Mouse (Mus musculus) granulocyte monocyte progenitor cell, adult 5-6 weeks (primary cell): ENCODE data around the gene Osbp2. TPM values are rescaled to one million over a fixed set of nuclear protein-coding genes. Genes with fewer than 3 reads are reported as not detected.

Experiments
- ATAC-seq: replicated peaks from 2 replicates; pipeline ENCODE4 v1.8.0; 2016; ENCODE audit warnings: mild to moderate bottlenecking, moderate TSS enrichment, inconsistent platforms; ENCODE audit not compliant: poor library complexity, severe bottlenecking
- total RNA-seq, 2 experiments: library from RNA; stranded (forward) in 1 of 2; stranded (reverse) in 1 of 2; fragments of 200-712, 200-1000 nt in 1 of 2; fragments of >200 nt in 1 of 2; fragmentation: Nextera tagmentation in 1 of 2; gene quantifications; 2 replicates each; pipeline ENCODE4 v1.2.3; 2014 to 2017

The Osbp2 gene
- total RNA-seq, 2 experiments from 2014 or later = 0.19 TPM; not detected in 1

GRCm38 (mm10) chr11:3722861-3723260, 140.8 kb downstream of the Osbp2 start:
- no peak for ATAC-seq

GRCm38 (mm10) chr11:3722036-3722435, 141.7 kb downstream of the Osbp2 start:
- no peak for ATAC-seq

GRCm38 (mm10) chr11:3716662-3717061, 147.0 kb downstream of the Osbp2 start:
- no peak for ATAC-seq

GRCm38 (mm10) chr11:3714486-3714885, 149.2 kb downstream of the Osbp2 start:
- ATAC-seq = peak; percentile 83

GRCm38 (mm10) chr11:3710203-3710602, 153.5 kb downstream of the Osbp2 start:
- ATAC-seq = no peak

GRCm38 (mm10) chr11:3707057-3707456, 156.6 kb downstream of the Osbp2 start:
- no peak for ATAC-seq

GRCm38 (mm10) chr11:3704404-3704803, 159.3 kb downstream of the Osbp2 start:
- ATAC-seq = no peak

- no peak for ATAC-seq
Observed at GRCm38 (mm10) chr11:3703089-3703992, 160.4 kb downstream of the Osbp2 start.

- ATAC-seq = no peak
Observed at GRCm38 (mm10) chr11:3697441-3697840, 166.3 kb downstream of the Osbp2 start.

- ATAC-seq = no peak
Observed at GRCm38 (mm10) chr11:3696086-3696616, 167.6 kb downstream of the Osbp2 start.

- no peak for ATAC-seq
Observed at GRCm38 (mm10) chr11:3691746-3692145, 172.0 kb downstream of the Osbp2 start.

GRCm38 (mm10) chr11:3686885-3687284, 176.8 kb downstream of the Osbp2 start:
- ATAC-seq = no peak

GRCm38 (mm10) chr11:3686318-3686717, 177.4 kb downstream of the Osbp2 start:
- no peak for ATAC-seq

GRCm38 (mm10) chr11:3685431-3685830, 178.3 kb downstream of the Osbp2 start:
- no peak for ATAC-seq

- ATAC-seq = no peak
Observed at GRCm38 (mm10) chr11:3684723-3685430, 178.8 kb downstream of the Osbp2 start.

GRCm38 (mm10) chr11:3684232-3684631, 179.5 kb downstream of the Osbp2 start:
- ATAC-seq = no peak

GRCm38 (mm10) chr11:3683696-3684095, 180.0 kb downstream of the Osbp2 start:
- ATAC-seq = no peak

- no peak for ATAC-seq
Observed at GRCm38 (mm10) chr11:3679771-3680170, 183.9 kb downstream of the Osbp2 start.

GRCm38 (mm10) chr11:3677204-3677603, 186.5 kb downstream of the Osbp2 start:
- ATAC-seq = no peak

- ATAC-seq = peak; percentile 58
Observed at GRCm38 (mm10) chr11:3676423-3676822, 187.3 kb downstream of the Osbp2 start.

GRCm38 (mm10) chr11:3674545-3674944, 189.2 kb downstream of the Osbp2 start:
- ATAC-seq = no peak
